Mouse (Mus musculus) bone marrow macrophage, adult 2 months (primary cell): Measurements from ENCODE around the gene Yaf2.
A peak's percentile ranks its signal among the peaks of the same experiment; 100 is the strongest.

Experiments
- CTCF ChIP-seq: IDR thresholded peaks from 2 replicates; pipeline ENCODE4 v1.5.1; 2012; ENCODE audit warnings: low read depth, mild to moderate bottlenecking, low read length, moderate library complexity
- POLR2A ChIP-seq: IDR thresholded peaks from 2 replicates; pipeline ENCODE4 v1.6.1; 2012; ENCODE audit warnings: mild to moderate bottlenecking, low read depth, low read length, borderline replicate concordance

- TF ChIP-seq POLR2A (peak; percentile 38; the same call in 1 of the 2 replicates), CTCF (no peak)
Measured at GRCm38 (mm10) chr15:93274679-93275583, 61.8 kb downstream of the Yaf2 start, which contains the start of gene Gxylt1.
